Mouse (Mus musculus) left cerebral cortex, postnatal 4 days (tissue): Measurements from ENCODE around the gene Gbp7. TPM values are rescaled to one million over a fixed set of nuclear protein-coding genes. Genes with fewer than 3 reads are reported as not detected.
A peak's percentile ranks its signal among the peaks of the same experiment; 100 is the strongest.
"Not testable (repeated sequence)": the region's sequence is repeated elsewhere in the genome, so short reads cannot be mapped to it uniquely, and the experiment has no call there.

Source experiments
- DNase-seq: peaks from one replicate; pipeline ENCODE4 v3.0.0-alpha.2; 2022
- intact Hi-C: fragments of 180-260 bp; cut with DNase I; formaldehyde crosslinking; loops from one replicate; pipeline ENCODE4 v1.15.1; 2025
- total RNA-seq, 2 experiments: library from RNA; stranded (reverse); gene quantifications; 2 replicates each; pipeline ENCODE4 v1.2.3; 2021

Gene Gbp7
- 1 to 10 TPM; 2.5 to 2.8 TPM for total RNA-seq

GRCm38 (mm10) chr3:142530087-142530953 lies at the start of gene Gbp7:
TSS of gene Gbp7 (plus strand) at chr3:142530342.
- intact Hi-C loops = no loop called here
- DNase-seq = peak; percentile 27

GRCm38 (mm10) chr3:142490465-142490864 lies 39.7 kb upstream of the Gbp7 start:
- intact Hi-C loops = loop anchor here (5.0 kb wide), 2 partner anchors 72 to 157 kb away; partner anchors contain the start of gene Gbp3
- peak; percentile 79 for DNase-seq

- DNase-seq = peak; percentile 25
- intact Hi-C loops = loop anchor here (5.0 kb wide), 2 partner anchors 69 to 154 kb away; partner anchors contain the start of gene Gbp3
Observed at GRCm38 (mm10) chr3:142493536-142494061, 36.5 kb upstream of the Gbp7 start, which contains the start of gene Gbp5. TSS of gene Gbp5 (plus strand) at chr3:142493978.

GRCm38 (mm10) chr3:142495146-142495655 lies 34.9 kb upstream of the Gbp7 start:
- DNase-seq = no peak
- intact Hi-C loops = no loop called here

GRCm38 (mm10) chr3:142496113-142497101 lies 33.7 kb upstream of the Gbp7 start:
- intact Hi-C loops = no loop called here
- DNase-seq = no peak

GRCm38 (mm10) chr3:142497123-142497841 lies 32.9 kb upstream of the Gbp7 start:
- intact Hi-C loops = no loop called here

GRCm38 (mm10) chr3:142498941-142499340 lies 31.2 kb upstream of the Gbp7 start:
- DNase-seq = peak; percentile 69
- intact Hi-C loops = no loop called here

More at GRCm38 (mm10) chr3:142497123-142497841, 32.9 kb upstream of the Gbp7 start:
- DNase-seq = no peak

GRCm38 (mm10) chr3:142528116-142528515 lies 2.0 kb upstream of the Gbp7 start:
- intact Hi-C loops = no loop called here

GRCm38 (mm10) chr3:142529597-142529996 lies 545 bp upstream of the Gbp7 start:
- intact Hi-C loops = no loop called here

More at GRCm38 (mm10) chr3:142528116-142528515, 2.0 kb upstream of the Gbp7 start:
- no peak for DNase-seq

GRCm38 (mm10) chr3:142531595-142531994 lies 1.5 kb downstream of the Gbp7 start:
- no peak for DNase-seq
- intact Hi-C loops = no loop called here

More at GRCm38 (mm10) chr3:142529597-142529996, 545 bp upstream of the Gbp7 start:
- no peak for DNase-seq

GRCm38 (mm10) chr3:142533185-142533584 lies 3.0 kb downstream of the Gbp7 start:
- intact Hi-C loops = no loop called here
- no peak for DNase-seq

GRCm38 (mm10) chr3:142535667-142536066 lies 5.5 kb downstream of the Gbp7 start:
- intact Hi-C loops = no loop called here
- no peak for DNase-seq

GRCm38 (mm10) chr3:142541391-142541790 lies 11.2 kb downstream of the Gbp7 start:
- intact Hi-C loops = no loop called here
- no peak for DNase-seq

- DNase-seq, intact Hi-C loops: not testable (repeated sequence)
Observed at GRCm38 (mm10) chr3:142542776-142543175, 12.6 kb downstream of the Gbp7 start.

- intact Hi-C loops = no loop called here
- DNase-seq = peak; percentile 26
Observed at GRCm38 (mm10) chr3:142546690-142547089, 16.5 kb downstream of the Gbp7 start.

GRCm38 (mm10) chr3:142550052-142550676 lies 20.0 kb downstream of the Gbp7 start:
- DNase-seq = no peak
- intact Hi-C loops = no loop called here

GRCm38 (mm10) chr3:142554601-142555000 lies 24.5 kb downstream of the Gbp7 start:
- no peak for DNase-seq
- intact Hi-C loops = no loop called here

- DNase-seq = peak; percentile 37
- intact Hi-C loops = no loop called here
Observed at GRCm38 (mm10) chr3:142555623-142556022, 25.5 kb downstream of the Gbp7 start.

- DNase-seq = no peak
- intact Hi-C loops = loop anchor here (5.0 kb wide), 1 partner anchor 67 kb away; the partner anchor contains the start of gene Gbp5
Observed at GRCm38 (mm10) chr3:142559632-142560228, 29.6 kb downstream of the Gbp7 start, which contains the start of gene Gbp3. TSS of gene Gbp3 (plus strand) at chr3:142560026.
